Mouse (Mus musculus) heart, embryonic 14.5 days (tissue): ENCODE data around the gene Igsf10. TPM values are rescaled to one million over a fixed set of nuclear protein-coding genes. Genes with fewer than 3 reads are reported as not detected.
"Not testable (repeated sequence)": the region's sequence is repeated elsewhere in the genome, so short reads cannot be mapped to it uniquely, and the experiment has no call there.

Source experiments
- ATAC-seq: fragments of 200-750 bp; cut with Nextera tagmentation; 2 replicates; pipeline ENCODE4 v1.8.0; 2017; ENCODE audit warnings: low read depth, moderate TSS enrichment; ENCODE audit not compliant: insufficient number of reproducible peaks, insufficient read depth, low FRiP score
- H3K27ac ChIP-seq, 2 experiments: fragments of 200-500 bp in 1 of 2; fragments of 300-500 bp in 1 of 2; sonication (generic) in 1 of 2; replicated peaks in 1 of 2; 2 replicates each; pipeline ENCODE4 v1.5.1; 2012 to 2014; ENCODE audit warnings: low read depth in 2 of 2, low read length in 2 of 2, control low read depth in 1 of 2, mild to moderate bottlenecking in 1 of 2, mixed read lengths in 1 of 2; ENCODE audit not compliant: control insufficient read depth in 1 of 2, insufficient read depth in 1 of 2
- H3K27me3 ChIP-seq: fragments of 300-500 bp; sonication (generic); 2 replicates; pipeline ENCODE4 v1.6.1; 2014; ENCODE audit warnings: mild to moderate bottlenecking, low read length, control low read depth; ENCODE audit not compliant: control insufficient read depth, insufficient read depth
- H3K36me3 ChIP-seq: fragments of 300-500 bp; sonication (generic); 2 replicates; pipeline ENCODE4 v1.6.1; 2014; ENCODE audit warnings: mild to moderate bottlenecking, control low read depth, low read length, mixed read lengths; ENCODE audit not compliant: control insufficient read depth, insufficient read depth
- H3K4me1 ChIP-seq, 2 experiments: fragments of 200-500 bp in 1 of 2; fragments of 300-500 bp in 1 of 2; sonication (generic) in 1 of 2; 2 replicates each; pipeline ENCODE4 v1.6.1; 2012 to 2014; ENCODE audit warnings: low read length in 2 of 2, control low read depth in 1 of 2, mixed read lengths in 1 of 2; ENCODE audit not compliant: control insufficient read depth in 2 of 2, insufficient read depth in 2 of 2
- H3K4me2 ChIP-seq: fragments of 300-500 bp; sonication (generic); 2 replicates; pipeline ENCODE4 v1.6.1; 2014; ENCODE audit warnings: mild to moderate bottlenecking, low read length
- H3K4me3 ChIP-seq, 2 experiments: fragments of 200-500 bp in 1 of 2; fragments of 300-500 bp in 1 of 2; sonication (generic) in 1 of 2; 2 replicates each; pipeline ENCODE4 v1.5.1; 2012 to 2014; ENCODE audit warnings: low read length in 2 of 2, mild to moderate bottlenecking in 2 of 2, control low read depth in 1 of 2, low read depth in 1 of 2, moderate library complexity in 1 of 2; ENCODE audit not compliant: control insufficient read depth in 1 of 2, insufficient read depth in 1 of 2
- H3K9ac ChIP-seq: fragments of 300-500 bp; sonication (generic); 2 replicates; pipeline ENCODE4 v1.6.1; 2014; ENCODE audit warnings: mild to moderate bottlenecking, low read length
- H3K9me3 ChIP-seq: fragments of 300-500 bp; sonication (generic); 2 replicates; pipeline ENCODE4 v1.6.1; 2016; ENCODE audit warnings: low read length, control low read depth; ENCODE audit not compliant: control insufficient read depth
- WGBS: fragments of 180-500 bp; shearing (Covaris S2); extraction: QIAGEN DNeasy Blood & Tissue Kit; methylation state at CpG from one replicate; pipeline ENCODE4 v1.1.7; 2014; 5-methylcytosine and 5-hydroxymethylcytosine counted together
- polyA plus RNA-seq: library from polyadenylated mRNA; unstranded; fragments of >200 nt; fragmentation: Nextera tagmentation; extraction: Ambion mirVana; gene quantifications from 2 replicates; pipeline ENCODE4 v1.2.1, GENCODE M21; 2014

Igsf10 gene
- polyA plus RNA-seq: 2.5 and 3.0 TPM in 2 replicates

DNA sequence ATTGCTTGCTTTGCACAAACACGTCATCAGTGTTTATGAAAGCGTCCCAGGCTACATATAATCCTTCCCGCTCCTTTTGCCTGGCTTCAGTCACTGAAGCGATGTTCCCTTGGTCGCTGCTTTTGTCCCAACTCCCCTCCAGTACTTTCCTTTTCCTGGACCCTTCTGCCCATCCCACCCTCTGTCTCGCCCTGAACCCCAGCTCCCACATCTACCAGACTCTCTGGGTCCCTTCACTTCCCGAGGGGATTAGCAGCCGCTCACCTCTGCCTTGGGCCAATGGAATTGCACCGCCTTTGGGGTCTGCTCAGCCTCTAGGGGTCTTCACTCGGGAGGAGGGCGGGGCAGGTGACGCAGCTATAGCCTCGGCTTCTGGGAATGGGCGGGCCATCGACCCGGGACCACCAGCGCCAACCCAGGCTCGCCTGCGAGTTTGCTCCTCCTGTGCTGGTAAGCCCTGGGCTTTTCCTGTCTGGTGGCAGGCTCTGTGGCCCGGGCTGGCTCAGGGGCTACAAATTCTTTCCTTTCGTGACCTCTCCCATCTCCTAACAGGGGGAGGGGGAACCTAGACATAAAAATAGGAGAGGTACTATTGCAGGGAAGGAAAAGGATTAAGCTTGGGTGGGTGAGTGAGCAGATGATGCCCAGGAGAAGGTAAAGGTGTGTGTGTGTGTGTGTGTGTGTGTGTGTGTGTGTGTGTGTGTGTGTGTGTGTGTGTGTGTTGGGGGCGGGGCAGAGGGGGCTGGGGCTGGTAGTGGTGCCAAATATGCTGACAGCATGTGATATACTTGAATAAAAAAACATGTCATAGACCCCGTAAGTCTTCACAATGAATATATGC, at the start of gene Igsf10:
TSS of gene Igsf10 (minus strand) at position 330 of the 841 bp plus-strand sequence.
- peak within 1 kb of the TSS; percentile 45 to 52 for H3K27ac ChIP-seq
- no peaks in the 10 kb centered on the region for H3K27me3 ChIP-seq
- H3K4me3 ChIP-seq: peak within 1 kb of the TSS; percentile 64 to 90
- H3K9ac ChIP-seq: peak within 1 kb of the TSS; percentile 77
- 3% methylated on average over 23 of the region's 23 CpGs for WGBS
- ATAC-seq: peak; percentile 81
- peak within 1 kb of the TSS; percentile 73 for H3K4me2 ChIP-seq
- no peaks in the 10 kb centered on the region for H3K9me3 ChIP-seq
- no peaks in the 10 kb centered on the region for H3K36me3 ChIP-seq
- H3K4me1 ChIP-seq: peaks cover 0 to 2% of the 10 kb centered on the region in 2 experiments; a peak in 1 of 4 replicates

DNA sequence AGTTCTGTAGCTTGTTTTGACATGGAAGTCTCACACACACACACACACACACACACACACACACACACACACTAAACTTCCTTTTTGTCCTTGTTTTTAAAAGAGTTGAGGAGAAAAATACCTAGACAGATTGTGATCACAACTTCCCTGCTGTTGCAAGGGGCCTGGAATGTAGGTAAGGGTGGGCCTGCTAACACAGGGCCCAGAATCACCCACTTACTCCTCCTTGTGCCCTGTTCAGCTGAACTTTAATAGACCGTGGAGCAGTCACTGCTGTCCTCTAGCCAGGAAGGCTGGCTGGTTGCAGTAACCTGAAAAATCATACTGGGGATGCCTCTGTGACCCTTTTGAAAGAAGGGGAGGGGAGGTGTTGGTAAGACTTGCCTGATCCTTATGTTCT, 41.4 kb upstream of the Igsf10 start:
- Histone ChIP-seq H3K36me3 (no peaks in the 10 kb centered on the region), H3K4me3 (no peak overlapping the region), H3K4me2 (no peak overlapping the region), H3K27me3 (no peaks in the 10 kb centered on the region), H3K9me3 (no peaks in the 10 kb centered on the region), H3K9ac (no peak overlapping the region), H3K27ac (no peak overlapping the region), H3K4me1 (no peaks in the 10 kb centered on the region)
- 64% methylated on average over 1 of the region's 1 CpGs for WGBS
- ATAC-seq: no peak

DNA sequence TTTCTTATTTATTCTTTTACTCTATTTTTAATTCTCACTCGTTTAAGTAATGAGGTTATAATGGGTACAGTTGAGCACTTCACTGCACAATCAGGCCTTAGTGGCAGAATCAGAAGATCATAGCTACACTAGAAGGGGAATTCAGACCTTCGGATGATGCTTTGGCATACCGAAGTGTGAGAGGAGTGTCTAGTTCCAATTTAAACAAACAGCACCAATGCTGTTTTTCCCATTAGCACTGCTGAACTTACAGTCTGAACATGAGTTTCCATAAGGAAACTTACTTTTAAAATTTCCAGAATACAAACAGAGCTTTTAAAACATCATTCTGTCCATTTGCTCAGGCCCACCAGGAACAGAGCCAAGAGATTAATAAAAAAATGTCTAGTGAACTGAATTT, 40.8 kb upstream of the Igsf10 start:
- H3K27me3 ChIP-seq: no peaks in the 10 kb centered on the region
- H3K4me2 ChIP-seq: no peak overlapping the region
- no peak overlapping the region for H3K4me3 ChIP-seq
- no peak for ATAC-seq
- no peak overlapping the region for H3K27ac ChIP-seq
- no peak overlapping the region for H3K9ac ChIP-seq
- H3K36me3 ChIP-seq: no peaks in the 10 kb centered on the region
- no peaks in the 10 kb centered on the region for H3K9me3 ChIP-seq
- no peaks in the 10 kb centered on the region for H3K4me1 ChIP-seq
- 78% methylated on average over 3 of the region's 3 CpGs for WGBS

DNA sequence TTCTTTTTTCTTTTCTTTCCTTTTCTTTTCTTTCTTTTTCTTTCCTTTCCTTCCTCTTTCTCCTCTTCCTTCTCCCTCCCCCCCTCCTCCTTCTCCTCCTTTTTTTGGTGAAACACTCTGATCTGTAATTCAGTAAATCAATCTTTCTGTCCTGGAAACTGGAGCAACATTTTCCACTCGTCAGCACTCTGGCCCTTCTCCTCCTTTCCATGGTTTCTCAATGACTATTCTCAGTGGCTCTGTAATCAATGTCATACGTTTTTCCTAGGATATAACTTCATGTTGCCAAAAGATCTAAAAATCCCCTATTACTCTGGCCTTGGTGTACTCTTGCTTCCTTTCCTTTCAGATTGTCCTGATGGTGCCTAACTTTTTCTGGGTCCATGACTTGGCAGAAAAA, 40.1 kb upstream of the Igsf10 start:
- H3K27me3 ChIP-seq: no peaks in the 10 kb centered on the region
- no peaks in the 10 kb centered on the region for H3K4me1 ChIP-seq
- no peak for ATAC-seq
- H3K9ac ChIP-seq: no peak overlapping the region
- no peak overlapping the region for H3K4me3 ChIP-seq
- H3K4me2 ChIP-seq: no peak overlapping the region
- WGBS: 44% methylated on average over 2 of the region's 2 CpGs
- no peaks in the 10 kb centered on the region for H3K36me3 ChIP-seq
- no peak overlapping the region for H3K27ac ChIP-seq
- no peaks in the 10 kb centered on the region for H3K9me3 ChIP-seq

GRCm38 (mm10) chr3:59378791-59379190, 34.6 kb upstream of the Igsf10 start:
- WGBS: 84% methylated on average over 1 of the region's 1 CpGs
- H3K27me3 ChIP-seq, H3K4me1 ChIP-seq, H3K27ac ChIP-seq, H3K36me3 ChIP-seq, ATAC-seq, H3K9ac ChIP-seq, H3K4me3 ChIP-seq, H3K9me3 ChIP-seq, H3K4me2 ChIP-seq: not testable (repeated sequence)

GRCm38 (mm10) chr3:59361895-59362294, 17.7 kb upstream of the Igsf10 start:
- Histone ChIP-seq H3K27ac (no peak overlapping the region), H3K9me3 (no peaks in the 10 kb centered on the region), H3K9ac (no peak overlapping the region), H3K36me3 (no peaks in the 10 kb centered on the region), H3K4me3 (no peak overlapping the region), H3K4me1 (no peaks in the 10 kb centered on the region), H3K4me2 (no peak overlapping the region), H3K27me3 (no peaks in the 10 kb centered on the region)
- ATAC-seq: no peak
- WGBS: 89% methylated on average over 1 of the region's 1 CpGs

DNA sequence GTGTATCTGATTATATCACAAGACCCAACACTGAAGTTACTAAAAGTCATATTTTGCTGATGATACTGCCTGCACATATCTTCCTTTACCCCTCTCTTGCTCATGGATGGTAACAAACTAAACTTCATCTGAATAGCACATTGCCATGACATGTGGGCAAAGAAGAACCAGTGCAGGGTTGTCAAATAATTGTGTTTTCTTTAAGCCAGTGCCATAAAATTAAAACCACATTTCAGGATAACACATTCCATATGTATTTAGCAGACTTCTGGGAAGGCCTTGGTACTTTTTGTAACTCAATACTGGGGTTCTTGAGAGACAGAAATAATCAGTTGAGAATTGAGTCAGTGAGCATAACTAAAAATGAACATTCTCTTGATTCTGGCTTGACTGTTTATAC, 15.9 kb upstream of the Igsf10 start:
- Histone ChIP-seq H3K4me2 (no peak overlapping the region), H3K4me3 (no peak overlapping the region), H3K4me1 (no peaks in the 10 kb centered on the region), H3K9me3 (no peaks in the 10 kb centered on the region), H3K36me3 (no peaks in the 10 kb centered on the region), H3K27ac (no peak overlapping the region), H3K27me3 (no peaks in the 10 kb centered on the region), H3K9ac (no peak overlapping the region)
- ATAC-seq: no peak

GRCm38 (mm10) chr3:59354156-59354555, 10.0 kb upstream of the Igsf10 start:
- no peak for ATAC-seq
- Histone ChIP-seq H3K4me3 (no peak overlapping the region), H3K27ac (no peak overlapping the region), H3K36me3 (no peaks in the 10 kb centered on the region), H3K9ac (no peak overlapping the region), H3K27me3 (no peaks in the 10 kb centered on the region), H3K9me3 (no peaks in the 10 kb centered on the region), H3K4me1 (no peaks in the 10 kb centered on the region), H3K4me2 (no peak overlapping the region)
- 83% methylated on average over 3 of the region's 3 CpGs for WGBS
